Comparison of ENCODE assay signal across 9 mouse cellular contexts in genomic region chr5:135236571-135236970, GRCm38 (mm10). TPM values are rescaled to one million over a fixed set of nuclear protein-coding genes. Genes with fewer than 3 reads are reported as not detected.
DNase-seq lines count a peak whose midpoint lies in the region; TF ChIP-seq lines count a peak whose summit lies in the region.
"Had no signal": no experiment of that assay in that cellular context is flagged by ENCODE, and none has a peak within 500 bp of the region (broad histone marks: within the 10 kb centered on the region; RNA-seq: fewer than 3 reads in every experiment).

No protein-coding gene starts in this region.

- H3K79me2 ChIP-seq in C2C12 (ENCODE audit: control insufficient read depth, insufficient read depth): no peaks in the 10 kb centered on the region

- peaks cover 98% of the 10 kb centered on the region for H3K36me3 ChIP-seq in C2C12 (ENCODE audit: control insufficient read depth, insufficient read depth)

- no peak overlapping the region for H3K4me3 ChIP-seq in C2C12 (ENCODE audit: insufficient read depth, poor library complexity, severe bottlenecking)
- no peak overlapping the region for H3K4me3 ChIP-seq in lung, adult 2 months (replicated peaks; ENCODE audit: extremely low read depth, low read depth, low read length)

- TF ChIP-seq POLR2A in lung, adult 2 months (IDR thresholded peaks at IDR 0.05; ENCODE audit: borderline replicate concordance, extremely low read depth, low read depth, low read length): no peak

- WGBS in lung, adult 2 months: 38% methylated on average over 2 of the region's 2 CpGs

- peak; percentile 62 for DNase-seq in heart, adult 8-10 months (ENCODE audit: low spot score)
- DNase-seq in heart, postnatal 25 days (ENCODE audit: low spot score): no peak
- DNase-seq in adrenal gland, postnatal 14 days: peak; percentile 80
- peak; percentile 26 for DNase-seq in fibroblast of lung, adult 2 months (ENCODE audit: low read depth)
- peak; percentile 66 for DNase-seq in kidney, postnatal 14 days
- DNase-seq in lung, adult 2 months: peak; percentile 41
- peak; percentile 18 to 25 for DNase-seq in spleen, postnatal 36 days (ENCODE audit: low spot score in 2 of 2)

- peak; percentile 27 for TF ChIP-seq CTCF in C2C12 (IDR thresholded peaks at IDR 0.05; ENCODE audit: control insufficient read depth, insufficient read depth, insufficient read length)
- TF ChIP-seq CTCF in lung, adult 2 months (IDR thresholded peaks at IDR 0.05; ENCODE audit: insufficient read depth, low read length): peak; percentile 82

- H3K4me1 ChIP-seq in lung, adult 2 months (ENCODE audit: control insufficient read depth, insufficient read depth, low read length): no peaks in the 10 kb centered on the region

- H3ac ChIP-seq in C2C12 (ENCODE audit: control insufficient read depth, insufficient read length, low read depth): no peak overlapping the region

- no peaks in the 10 kb centered on the region for H3K27me3 ChIP-seq in C2C12 (ENCODE audit: control insufficient read depth, insufficient read depth, insufficient read length)

- H3K79me3 ChIP-seq in C2C12 (ENCODE audit: low read depth): no peaks in the 10 kb centered on the region

- intact Hi-C loops in heart, postnatal 25 days (cut with DNase I): loop anchor here (1.0 kb wide), 1 partner anchor 50 kb away; no protein-coding TSS in a partner anchor

TF ChIP-seq in C2C12, 6 proteins besides CTCF, POLR2A, EP300 and RAD21:
- TF ChIP-seq MYOD1 (IDR thresholded peaks at IDR 0.05; ENCODE audit: control insufficient read depth, insufficient read length, low read depth) (no peak), FOSL1 (IDR thresholded peaks at IDR 0.05; ENCODE audit: insufficient read depth, low read length, poor library complexity, severe bottlenecking) (no peak), MAX (IDR thresholded peaks at IDR 0.05) (no peak), MYOG (IDR thresholded peaks at IDR 0.05; ENCODE audit: control insufficient read depth, extremely low read depth, insufficient read length) (no peak), USF1 (IDR thresholded peaks at IDR 0.05; ENCODE audit: low read depth) (no peak), CEBPB (IDR thresholded peaks at IDR 0.05; ENCODE audit: low read depth) (no peak)

RNA-seq across cellular contexts. Expression of gene Fzd9, which starts 14.5 kb away (rescaled TPM):
- total RNA-seq in heart, adult 8-10 months (2022): 1 to 10 TPM; 1.3 to 1.9 (median 1.6) TPM
- under 1 TPM; 0.61 to 0.73 TPM for total RNA-seq in heart, postnatal 25 days (2021)
- 0.89 TPM for polyA plus RNA-seq in C2C12 (2012; fragmentation: generic; extraction: Trizol)
- total RNA-seq in adrenal gland, postnatal 14 days (2021): 2.7 and 3.0 TPM in 2 replicates
- polyA plus RNA-seq in lung, adult 2 months (2012; rRNA removed): 0.22 and 0.95 TPM in 2 replicates
- polyA plus RNA-seq: macrophage had no signal

RNA-seq across cellular contexts. Expression of gene Baz1b, which starts 49.5 kb away (rescaled TPM):
- total RNA-seq in heart, adult 8-10 months (2022): 10 to 100 TPM; 40.4 to 48.7 (median 43.6) TPM
- 10 to 100 TPM; 38.2 to 45.3 TPM for total RNA-seq in heart, postnatal 25 days (2021)
- 39.9 TPM for polyA plus RNA-seq in C2C12 (2012; fragmentation: generic; extraction: Trizol)
- total RNA-seq in adrenal gland, postnatal 14 days (2021): 84.6 and 87.4 TPM in 2 replicates
- 22.2 and 23.4 TPM in 2 replicates for polyA plus RNA-seq in lung, adult 2 months (2012; rRNA removed)
